Mouse (Mus musculus) forebrain, embryonic 11.5 days (tissue): Measurements from ENCODE around the gene Mboat7. TPM values are rescaled to one million over a fixed set of nuclear protein-coding genes. Genes with fewer than 3 reads are reported as not detected.
A peak's percentile ranks its signal among the peaks of the same experiment; 100 is the strongest.

Experiments used
- ATAC-seq: fragments of 200-750 bp; cut with Nextera tagmentation; replicated peaks from 2 replicates; pipeline ENCODE4 v1.8.0; 2017; ENCODE audit warnings: moderate TSS enrichment; ENCODE audit not compliant: low FRiP score
- DNase-seq: peaks from one replicate; pipeline ENCODE4 v3.0.0-alpha.2; 2017; ENCODE audit warnings: low spot score
- H3K27ac ChIP-seq: fragments of 300-500 bp; sonication (generic); 2 replicates; pipeline ENCODE4 v1.5.1; 2014; ENCODE audit warnings: low read depth, low read length
- H3K27me3 ChIP-seq: fragments of 300-500 bp; sonication (generic); 2 replicates; pipeline ENCODE4 v1.6.1; 2014; ENCODE audit warnings: mild to moderate bottlenecking, low read length, mixed read lengths; ENCODE audit not compliant: control insufficient read depth, insufficient read depth
- H3K36me3 ChIP-seq: fragments of 300-500 bp; sonication (generic); 2 replicates; pipeline ENCODE4 v1.6.1; 2014; ENCODE audit warnings: mild to moderate bottlenecking, low read length, moderate library complexity, mixed read lengths; ENCODE audit not compliant: control insufficient read depth, insufficient read depth
- H3K4me1 ChIP-seq: fragments of 300-500 bp; sonication (generic); replicated peaks from 2 replicates; pipeline ENCODE4 v1.6.1; 2014; ENCODE audit warnings: low read length, mixed read lengths; ENCODE audit not compliant: control insufficient read depth, insufficient read depth
- H3K4me2 ChIP-seq: fragments of 300-500 bp; sonication (generic); 2 replicates; pipeline ENCODE4 v1.6.1; 2014; ENCODE audit warnings: low read depth, mild to moderate bottlenecking, low read length, moderate library complexity, mixed read lengths; ENCODE audit not compliant: severe bottlenecking
- H3K4me3 ChIP-seq: fragments of 300-500 bp; sonication (generic); 2 replicates; pipeline ENCODE4 v1.5.1; 2014; ENCODE audit warnings: low read depth, low read length
- H3K9ac ChIP-seq: fragments of 300-500 bp; sonication (generic); 2 replicates; pipeline ENCODE4 v1.6.1; 2014; ENCODE audit warnings: low read length
- H3K9me3 ChIP-seq: fragments of 300-500 bp; sonication (generic); 2 replicates; pipeline ENCODE4 v1.6.1; 2016; ENCODE audit warnings: low read length, mixed read lengths; ENCODE audit not compliant: control insufficient read depth
- WGBS: fragments of 180-500 bp; shearing (Covaris S2); extraction: QIAGEN DNeasy Blood & Tissue Kit; methylation state at CpG from one replicate; pipeline ENCODE4 v1.1.7; 2014; 5-methylcytosine and 5-hydroxymethylcytosine counted together
- polyA plus RNA-seq: library from polyadenylated mRNA; unstranded; fragments of >200 nt; fragmentation: Nextera tagmentation; extraction: Ambion mirVana; gene quantifications from 2 replicates; pipeline ENCODE4 v1.2.1, GENCODE M21; 2014

The Mboat7 gene
- polyA plus RNA-seq, 1 experiment from 2014 or later: 40.2 TPM

DNA sequence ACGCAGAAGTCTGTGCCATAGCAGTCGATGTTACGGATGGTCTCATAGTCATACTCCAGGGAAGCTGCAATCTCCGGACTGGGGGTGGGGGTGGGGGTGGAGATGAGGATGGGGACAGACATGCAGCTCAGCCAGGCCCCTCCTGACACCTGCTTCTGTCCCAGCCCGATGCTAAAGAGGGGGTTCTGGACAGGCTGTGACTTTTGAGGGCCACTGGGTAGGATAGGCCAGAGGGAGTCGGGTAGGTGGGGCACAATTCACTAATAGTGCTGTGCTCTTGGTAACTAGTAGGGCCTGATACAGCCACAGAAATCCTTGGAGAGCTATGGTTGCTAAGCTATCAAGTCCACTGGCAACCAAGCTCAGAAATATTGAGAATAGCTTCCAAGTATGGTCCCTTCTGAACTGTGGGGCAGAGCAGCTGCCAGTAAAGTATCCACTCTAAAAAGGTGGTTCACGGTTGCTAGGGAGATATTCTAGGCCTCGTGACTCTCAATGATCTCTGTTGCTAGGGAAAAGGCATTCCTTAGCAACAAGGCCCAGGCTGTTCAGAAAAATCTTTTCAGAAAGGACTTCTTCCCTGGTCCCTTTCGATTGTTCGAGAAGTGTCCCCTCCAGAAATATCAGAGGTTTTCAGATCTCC, 9.3 kb downstream of the Mboat7 start:
- DNase-seq: no peak
- H3K27ac ChIP-seq: peak overlapping the region; percentile 53
- H3K4me1 ChIP-seq: 0 out of 2 replicates have a peak, but pooled peaks cover 2% of the 10 kb centered on the region
- H3K9me3 ChIP-seq: no peaks in the 10 kb centered on the region
- H3K4me2 ChIP-seq: no peak overlapping the region
- no peak overlapping the region for H3K4me3 ChIP-seq
- H3K9ac ChIP-seq: no peak overlapping the region
- H3K27me3 ChIP-seq: no peaks in the 10 kb centered on the region
- WGBS: 70% methylated on average over 10 of the region's 10 CpGs
- no peaks in the 10 kb centered on the region; the same call in 1 of the 2 replicates for H3K36me3 ChIP-seq
- peak; percentile 64 for ATAC-seq

DNA sequence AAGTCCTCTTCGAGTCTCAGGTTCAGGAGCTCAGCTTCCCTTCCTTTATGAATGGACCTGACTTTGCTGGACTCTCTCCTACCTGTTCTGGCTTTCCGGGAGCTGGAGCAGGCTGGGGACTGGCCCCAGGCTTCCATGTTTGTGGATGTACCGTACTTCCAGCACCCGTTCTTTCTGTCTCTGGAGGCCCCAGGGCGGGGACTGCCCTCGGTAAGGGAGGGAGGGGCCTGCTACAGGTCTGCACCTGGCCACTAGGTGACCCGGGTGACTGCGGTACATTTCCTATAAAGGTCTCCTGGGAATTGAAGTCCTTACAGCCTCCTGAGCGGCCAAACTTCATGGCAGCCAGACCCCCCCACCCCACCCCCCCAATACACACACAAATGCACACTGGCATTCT, 16.0 kb downstream of the Mboat7 start, which contains the start of gene Tmc4:
Gene Tmc4, minus strand, starts transcription at position 212 of the 400 bp plus-strand sequence.
- H3K9me3 ChIP-seq: no peaks in the 10 kb centered on the region
- no peak within 1 kb of the TSS for H3K27ac ChIP-seq
- no peaks in the 10 kb centered on the region for H3K4me1 ChIP-seq
- H3K4me3 ChIP-seq: no peak within 1 kb of the TSS
- 56% methylated on average over 9 of the region's 9 CpGs for WGBS
- H3K4me2 ChIP-seq: no peak within 1 kb of the TSS
- no peaks in the 10 kb centered on the region for H3K27me3 ChIP-seq
- ATAC-seq (no peak), DNase-seq (no peak)
- no peak within 1 kb of the TSS for H3K9ac ChIP-seq
- H3K36me3 ChIP-seq: no peaks in the 10 kb centered on the region

DNA sequence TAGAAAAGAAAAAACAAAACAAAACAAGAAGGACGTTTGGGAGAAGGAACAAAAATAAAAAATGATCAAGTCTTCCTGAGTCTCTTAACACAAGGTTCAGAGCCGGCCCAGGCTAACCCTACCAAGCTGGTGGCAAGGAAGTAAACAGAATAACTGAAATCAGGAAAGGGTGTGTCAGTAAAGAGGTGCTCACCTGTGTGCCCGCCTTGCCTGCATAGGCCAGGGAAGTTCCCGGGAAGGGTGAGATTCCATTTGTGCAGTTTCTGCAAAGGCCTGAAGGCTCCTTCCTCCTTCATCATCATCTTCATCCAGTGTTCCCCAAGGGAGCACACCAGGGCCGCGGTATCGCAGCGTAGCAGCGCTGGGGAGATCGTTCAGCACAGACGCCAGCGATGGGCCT, 17.0 kb downstream of the Mboat7 start:
- no peaks in the 10 kb centered on the region for H3K4me1 ChIP-seq
- H3K27ac ChIP-seq: no peak overlapping the region
- no peak overlapping the region for H3K9ac ChIP-seq
- no peak overlapping the region for H3K4me3 ChIP-seq
- ATAC-seq: no peak
- no peak for DNase-seq
- H3K36me3 ChIP-seq: no peaks in the 10 kb centered on the region
- H3K27me3 ChIP-seq: no peaks in the 10 kb centered on the region
- H3K9me3 ChIP-seq: no peaks in the 10 kb centered on the region
- 90% methylated on average over 12 of the region's 12 CpGs for WGBS
- no peak overlapping the region for H3K4me2 ChIP-seq

DNA sequence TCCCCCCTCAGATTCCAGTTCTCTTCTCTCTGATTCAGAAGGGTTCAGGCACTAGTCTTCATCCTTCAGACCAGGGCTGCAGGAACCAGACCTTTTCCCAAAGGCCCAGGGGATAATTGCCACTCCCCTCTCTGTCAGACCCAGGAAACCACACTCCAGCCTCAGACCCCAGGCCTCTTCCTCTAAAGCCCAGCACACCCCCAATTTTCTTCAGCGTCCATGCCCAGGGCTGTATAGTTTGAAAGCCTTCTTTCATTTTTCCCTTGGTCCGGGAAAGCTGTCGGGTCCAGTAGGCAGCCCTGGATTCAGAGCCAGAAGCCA, 18.1 kb downstream of the Mboat7 start:
- H3K4me3 ChIP-seq: no peak overlapping the region
- no peaks in the 10 kb centered on the region for H3K36me3 ChIP-seq
- no peaks in the 10 kb centered on the region for H3K4me1 ChIP-seq
- WGBS: 79% methylated on average over 3 of the region's 3 CpGs
- H3K27me3 ChIP-seq: no peaks in the 10 kb centered on the region
- no peak overlapping the region for H3K27ac ChIP-seq
- H3K4me2 ChIP-seq: no peak overlapping the region
- H3K9ac ChIP-seq: no peak overlapping the region
- H3K9me3 ChIP-seq: no peaks in the 10 kb centered on the region
- DNase-seq (no peak), ATAC-seq (no peak)

DNA sequence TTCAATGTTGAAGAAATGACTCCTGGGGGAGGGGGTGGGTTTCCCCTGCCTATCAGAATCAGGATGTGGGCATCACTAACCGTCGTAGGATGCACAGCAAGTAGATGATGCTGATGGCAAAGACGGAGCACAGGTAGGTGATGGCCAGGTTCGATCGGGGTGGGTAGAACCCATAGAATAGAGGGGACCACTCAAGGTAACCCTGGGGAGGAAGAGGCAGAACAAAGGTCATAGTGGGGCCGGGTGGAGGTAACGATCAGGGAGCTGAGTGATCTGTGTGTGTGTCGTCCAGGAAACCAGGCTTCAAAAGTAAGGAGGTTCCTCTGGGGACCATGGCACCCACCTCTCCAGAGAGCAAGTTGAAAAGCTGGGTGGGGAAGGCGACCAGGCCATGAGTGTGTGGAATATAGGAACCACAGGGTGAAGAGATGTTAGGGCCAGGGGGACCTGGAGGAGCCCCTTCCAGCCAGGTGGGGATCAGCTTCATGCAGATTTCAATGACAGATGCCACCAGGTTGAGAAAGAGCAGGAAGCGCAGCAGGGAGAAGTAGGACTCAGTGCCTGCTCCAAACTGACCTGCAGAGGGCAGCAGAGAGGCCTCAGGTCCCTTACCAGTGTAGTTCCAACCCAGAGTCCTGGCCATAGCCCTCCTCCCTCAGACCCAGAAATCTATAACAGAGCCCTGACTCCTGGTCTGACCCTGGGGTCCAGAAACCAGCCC, 18.7 kb downstream of the Mboat7 start:
- Histone ChIP-seq H3K27me3 (no peaks in the 10 kb centered on the region), H3K9ac (no peak overlapping the region), H3K4me2 (no peak overlapping the region), H3K36me3 (no peaks in the 10 kb centered on the region), H3K4me1 (no peaks in the 10 kb centered on the region), H3K9me3 (no peaks in the 10 kb centered on the region), H3K4me3 (no peak overlapping the region), H3K27ac (no peak overlapping the region)
- ATAC-seq (peak; percentile 90), DNase-seq (peak; percentile 87)
- 69% methylated on average over 10 of the region's 10 CpGs for WGBS

DNA sequence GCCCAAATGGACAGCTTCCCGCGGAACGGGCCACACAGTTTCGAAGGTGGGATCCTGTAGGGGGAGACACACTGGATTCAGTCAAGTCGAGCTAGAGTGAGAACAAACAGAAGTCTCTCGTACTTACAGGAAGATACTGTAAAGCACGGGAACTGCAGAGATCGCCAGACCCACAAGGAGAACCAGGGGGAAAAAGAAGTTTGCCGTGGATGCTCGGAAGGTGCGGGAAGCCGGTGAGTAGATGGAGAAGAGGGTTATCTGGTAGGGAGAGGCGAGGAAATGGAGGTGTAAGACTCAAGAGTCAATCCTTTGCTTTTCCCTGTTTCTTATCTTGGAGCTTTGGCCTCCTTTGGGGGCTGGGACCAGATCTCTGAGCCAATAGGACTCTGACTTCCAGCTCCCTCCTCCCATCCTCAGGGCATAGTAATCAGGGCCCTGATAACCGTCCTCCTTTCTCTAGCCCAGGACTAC, 26.4 kb downstream of the Mboat7 start:
- Histone ChIP-seq H3K36me3 (peaks cover 2% of the 10 kb centered on the region; the same call in 1 of the 2 replicates), H3K9me3 (no peaks in the 10 kb centered on the region), H3K4me3 (no peak overlapping the region), H3K4me1 (peaks cover 16% of the 10 kb centered on the region), H3K27ac (no peak overlapping the region), H3K9ac (peak overlapping the region; percentile 1; the same call in 1 of the 2 replicates), H3K27me3 (no peaks in the 10 kb centered on the region), H3K4me2 (no peak overlapping the region)
- WGBS: 17% methylated on average over 14 of the region's 14 CpGs
- ATAC-seq (no peak), DNase-seq (no peak)

DNA sequence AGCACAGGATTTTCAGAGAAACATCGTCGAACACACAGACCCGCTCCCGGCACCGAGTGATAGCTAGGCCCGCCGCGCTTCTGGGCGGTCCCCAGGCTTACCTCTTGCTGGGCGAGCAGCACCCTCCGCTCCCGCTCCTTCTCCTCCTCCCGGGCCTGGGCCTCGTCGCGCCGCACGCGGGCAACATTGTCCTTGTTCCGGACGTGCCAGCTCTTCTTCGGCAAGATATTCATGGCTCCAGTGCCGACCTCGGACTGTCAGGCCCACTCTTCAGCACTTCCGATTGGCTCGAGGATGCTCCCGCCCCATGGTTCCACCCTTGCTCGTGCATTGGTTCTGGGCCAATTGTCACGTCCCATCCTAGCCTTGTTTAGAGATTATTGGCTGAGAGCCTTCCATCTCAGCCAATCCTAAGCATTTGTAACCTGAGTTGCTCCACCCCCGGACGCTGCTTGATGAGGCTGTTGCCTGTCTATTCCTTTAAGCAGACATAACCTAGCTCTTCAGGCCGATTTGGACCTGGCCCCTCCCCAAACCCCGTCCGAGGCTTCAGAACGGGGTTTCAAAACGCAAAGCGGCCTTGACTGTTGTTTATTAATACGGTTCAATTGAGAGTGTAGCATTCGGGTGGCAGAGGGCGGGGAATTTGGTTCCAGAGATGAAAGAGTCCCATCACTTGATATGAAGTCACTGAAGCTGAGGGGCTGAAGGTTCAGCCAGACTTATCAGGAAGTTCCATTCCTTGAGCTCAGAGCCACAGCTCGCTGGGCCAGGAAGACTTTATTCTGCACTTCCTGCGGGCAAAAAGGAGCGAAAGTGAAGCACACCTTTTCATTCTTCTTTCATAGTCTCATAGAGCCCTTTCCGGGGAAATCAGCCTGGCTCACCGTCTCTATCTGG, 27.9 kb downstream of the Mboat7 start, which contains the start of gene Leng1:
Gene Leng1, minus strand, starts transcription at position 626 of the 900 bp plus-strand sequence.
- Histone ChIP-seq H3K4me3 (peak within 1 kb of the TSS; percentile 69), H3K36me3 (peaks cover 11% of the 10 kb centered on the region), H3K27me3 (no peaks in the 10 kb centered on the region), H3K9ac (peak within 1 kb of the TSS; percentile 79), H3K27ac (peak within 1 kb of the TSS; percentile 73), H3K9me3 (no peaks in the 10 kb centered on the region), H3K4me2 (peak within 1 kb of the TSS; percentile 79), H3K4me1 (peaks cover 16% of the 10 kb centered on the region)
- ATAC-seq: peak; percentile 99
- 5% methylated on average over 45 of the region's 45 CpGs for WGBS
- peak; percentile 94 for DNase-seq

DNA sequence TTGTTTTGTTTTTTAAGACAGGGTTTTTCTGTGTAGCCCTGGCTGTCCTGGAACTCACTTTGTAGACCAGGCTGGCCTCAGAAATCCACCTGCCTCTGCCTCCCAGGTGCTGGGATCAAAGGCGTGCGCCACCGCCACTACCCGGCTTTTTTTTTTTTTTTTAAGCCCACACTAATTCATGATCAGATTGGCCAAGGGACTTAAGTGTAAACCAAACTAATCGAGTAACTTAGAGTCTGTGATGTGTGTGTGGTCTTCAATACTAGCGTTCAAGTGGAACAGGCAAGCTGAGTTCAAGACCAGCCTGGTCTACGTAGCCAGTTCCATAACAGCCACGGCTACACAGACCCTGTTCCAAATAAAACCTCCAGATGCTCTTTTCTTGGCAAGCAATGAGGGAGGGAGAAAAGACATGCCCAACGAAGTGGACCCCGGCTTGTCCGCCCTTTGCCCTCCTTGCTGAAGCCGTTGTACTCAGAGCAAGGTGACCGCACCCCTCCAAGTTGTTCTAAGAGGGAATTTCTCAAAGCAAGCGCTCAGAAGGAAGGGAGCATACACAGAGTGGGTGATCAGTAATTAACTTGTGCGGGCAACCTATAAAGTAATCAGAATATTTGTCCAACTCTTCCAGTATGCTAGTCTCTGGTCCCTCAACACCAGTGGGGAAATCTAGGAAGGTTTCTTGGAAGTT, 28.7 kb downstream of the Mboat7 start:
- Histone ChIP-seq H3K4me3 (peak overlapping the region; percentile 69), H3K27me3 (no peaks in the 10 kb centered on the region), H3K9ac (peak overlapping the region; percentile 79), H3K36me3 (peaks cover 18% of the 10 kb centered on the region), H3K9me3 (no peaks in the 10 kb centered on the region), H3K4me2 (peak overlapping the region; percentile 79), H3K4me1 (peaks cover 16% of the 10 kb centered on the region), H3K27ac (peak overlapping the region; percentile 73; the same call in 1 of the 2 replicates)
- DNase-seq: no peak
- 34% methylated on average over 15 of the region's 15 CpGs for WGBS
- ATAC-seq: peak; percentile 43
